Mouse (Mus musculus): Measurements from ENCODE around the gene Pmel. TPM values are rescaled to one million over a fixed set of nuclear protein-coding genes. Genes with fewer than 3 reads are reported as not detected.

Gene Pmel
- polyA plus RNA-seq, 1 experiment from 2014 or later, result 2.6 TPM

DNA sequence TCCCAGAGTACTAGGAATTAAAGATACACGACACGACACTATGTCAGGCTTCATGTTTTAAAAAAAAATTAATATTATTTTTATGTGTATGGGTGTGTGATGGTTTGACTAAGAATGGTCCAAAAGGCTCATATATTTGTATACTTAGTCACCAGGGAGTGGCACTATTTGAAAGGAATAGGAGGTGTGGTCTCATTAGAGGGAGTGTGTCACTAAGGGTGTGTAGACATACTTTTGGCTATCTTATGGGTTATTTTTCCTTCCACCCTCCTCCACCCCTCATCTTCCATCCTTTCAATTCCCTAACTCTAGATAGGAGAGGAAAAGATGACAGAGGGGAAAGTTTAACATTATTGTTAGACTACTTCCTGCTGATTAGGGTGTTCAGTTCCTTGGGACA is 38.2 kb upstream of the Pmel start:
- H3K4me2 ChIP-seq (replicated peaks; ENCODE audit: low read depth, low read length), result no peak overlapping the region
- H3K27ac ChIP-seq (ENCODE audit: low read depth, low read length), result no peak overlapping the region
- H3K36me3 ChIP-seq (ENCODE audit: control insufficient read depth, insufficient read depth, low read length), result no peaks in the 10 kb centered on the region
- no peak overlapping the region for H3K9ac ChIP-seq (ENCODE audit: low read depth, low read length)
- H3K9me3 ChIP-seq (ENCODE audit: control insufficient read depth, low read length), result no peaks in the 10 kb centered on the region
- no peaks in the 10 kb centered on the region for H3K27me3 ChIP-seq (ENCODE audit: control insufficient read depth, insufficient read depth, low read length)
- peaks cover 6% of the 10 kb centered on the region; the same call in 1 of the 2 replicates for H3K4me1 ChIP-seq (ENCODE audit: control insufficient read depth, insufficient read depth, low read length)
- no peak overlapping the region for H3K4me3 ChIP-seq (ENCODE audit: low read length)
- WGBS, result 98% methylated on average over 2 of the region's 2 CpGs
- ATAC-seq (ENCODE audit: low FRiP score, low TSS enrichment), result no peak

DNA sequence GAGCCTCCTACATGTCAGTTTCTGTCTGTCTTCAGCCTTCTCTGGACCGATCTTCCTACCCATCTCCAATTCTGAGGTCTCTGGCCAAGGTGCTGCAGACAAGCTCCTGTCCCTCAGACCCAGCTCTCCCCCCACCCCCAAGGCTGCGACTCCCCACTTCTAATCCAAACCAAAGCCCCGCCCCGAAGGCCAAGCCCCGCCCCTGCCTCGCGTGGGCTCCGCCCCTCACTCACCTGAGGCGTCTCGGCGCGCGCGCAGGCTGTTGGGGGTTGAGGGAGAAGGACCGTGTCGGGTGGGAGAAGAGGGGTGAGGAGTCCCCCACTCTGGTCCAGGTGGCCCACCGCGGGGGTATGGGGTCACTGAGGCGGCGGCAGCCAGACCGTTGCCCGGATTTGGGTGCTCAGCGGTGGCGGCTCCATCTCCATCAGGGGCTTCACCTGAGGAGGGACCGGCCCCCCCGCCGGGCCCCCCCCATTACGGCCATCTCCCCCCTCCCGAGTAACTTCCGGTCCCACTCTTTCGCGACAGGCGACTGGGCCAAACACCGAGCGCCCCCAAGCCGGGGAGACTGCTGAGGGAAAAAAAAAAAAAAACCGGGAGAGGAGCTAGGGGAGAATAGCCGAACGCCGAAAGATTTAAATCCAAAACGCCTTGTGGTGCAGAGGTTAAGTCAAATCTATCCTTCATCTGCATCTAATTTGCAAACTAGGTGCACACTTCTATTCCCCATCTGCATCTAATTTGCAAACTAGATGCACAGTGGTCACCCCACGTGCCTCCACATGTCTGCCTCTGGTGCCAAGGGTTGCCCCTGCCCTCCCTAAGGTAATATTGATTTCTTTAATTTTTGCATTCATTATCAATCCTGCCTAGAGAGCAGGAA is 35.0 kb upstream of the Pmel start:
- 0 out of 2 replicates have a peak overlapping the region, but pooled peaks have one; percentile 30 for H3K27ac ChIP-seq (ENCODE audit: low read depth, low read length)
- no peaks in the 10 kb centered on the region for H3K27me3 ChIP-seq (ENCODE audit: control insufficient read depth, insufficient read depth, low read length)
- WGBS, result under 1% methylated on average over 42 of the region's 42 CpGs

DNA sequence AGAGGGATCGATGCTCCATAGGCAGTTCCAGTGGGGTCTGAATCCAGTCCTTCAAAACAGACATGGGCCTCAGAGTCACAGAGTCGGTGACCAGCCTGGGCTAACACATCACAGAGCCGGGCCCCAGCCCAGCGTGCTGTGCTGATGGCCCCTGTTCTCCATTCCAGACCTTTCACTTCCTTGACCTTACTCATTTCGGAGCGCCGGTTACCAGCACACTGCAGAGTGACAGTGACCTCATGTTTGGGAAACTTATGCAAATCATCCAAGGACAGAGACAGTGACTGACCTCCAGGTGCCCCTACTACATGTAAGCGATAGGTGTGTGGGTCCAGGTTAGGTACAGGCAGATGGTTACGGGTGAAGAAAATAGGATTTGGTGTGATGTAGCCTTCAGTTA is 32.8 kb upstream of the Pmel start:
- Histone ChIP-seq H3K9ac (ENCODE audit: low read depth, low read length) (no peak overlapping the region), H3K36me3 (ENCODE audit: control insufficient read depth, insufficient read depth, low read length) (no peaks in the 10 kb centered on the region), H3K4me3 (ENCODE audit: low read length) (no peak overlapping the region), H3K27me3 (ENCODE audit: control insufficient read depth, insufficient read depth, low read length) (no peaks in the 10 kb centered on the region), H3K27ac (ENCODE audit: low read depth, low read length) (no peak overlapping the region), H3K4me2 (replicated peaks; ENCODE audit: low read depth, low read length) (no peak overlapping the region), H3K4me1 (ENCODE audit: control insufficient read depth, insufficient read depth, low read length) (peaks cover 8% of the 10 kb centered on the region; the same call in 1 of the 2 replicates), H3K9me3 (ENCODE audit: control insufficient read depth, low read length) (no peaks in the 10 kb centered on the region)
- no peak for ATAC-seq (ENCODE audit: low FRiP score, low TSS enrichment)
- WGBS, result 91% methylated on average over 9 of the region's 9 CpGs

More for the DNA sequence above, 35.0 kb upstream of the Pmel start:
- no peaks in the 10 kb centered on the region for H3K36me3 ChIP-seq (ENCODE audit: control insufficient read depth, insufficient read depth, low read length)
- H3K4me2 ChIP-seq (replicated peaks; ENCODE audit: low read depth, low read length), result peak overlapping the region; percentile 69
- no peaks in the 10 kb centered on the region for H3K9me3 ChIP-seq (ENCODE audit: control insufficient read depth, low read length)
- peak; percentile 76 for ATAC-seq (ENCODE audit: low FRiP score, low TSS enrichment)
- peak overlapping the region; percentile 79 for H3K4me3 ChIP-seq (ENCODE audit: low read length)
- H3K4me1 ChIP-seq (ENCODE audit: control insufficient read depth, insufficient read depth, low read length), result peaks cover 8% of the 10 kb centered on the region; the same call in 1 of the 2 replicates
- H3K9ac ChIP-seq (ENCODE audit: low read depth, low read length), result peak overlapping the region; percentile 75

DNA sequence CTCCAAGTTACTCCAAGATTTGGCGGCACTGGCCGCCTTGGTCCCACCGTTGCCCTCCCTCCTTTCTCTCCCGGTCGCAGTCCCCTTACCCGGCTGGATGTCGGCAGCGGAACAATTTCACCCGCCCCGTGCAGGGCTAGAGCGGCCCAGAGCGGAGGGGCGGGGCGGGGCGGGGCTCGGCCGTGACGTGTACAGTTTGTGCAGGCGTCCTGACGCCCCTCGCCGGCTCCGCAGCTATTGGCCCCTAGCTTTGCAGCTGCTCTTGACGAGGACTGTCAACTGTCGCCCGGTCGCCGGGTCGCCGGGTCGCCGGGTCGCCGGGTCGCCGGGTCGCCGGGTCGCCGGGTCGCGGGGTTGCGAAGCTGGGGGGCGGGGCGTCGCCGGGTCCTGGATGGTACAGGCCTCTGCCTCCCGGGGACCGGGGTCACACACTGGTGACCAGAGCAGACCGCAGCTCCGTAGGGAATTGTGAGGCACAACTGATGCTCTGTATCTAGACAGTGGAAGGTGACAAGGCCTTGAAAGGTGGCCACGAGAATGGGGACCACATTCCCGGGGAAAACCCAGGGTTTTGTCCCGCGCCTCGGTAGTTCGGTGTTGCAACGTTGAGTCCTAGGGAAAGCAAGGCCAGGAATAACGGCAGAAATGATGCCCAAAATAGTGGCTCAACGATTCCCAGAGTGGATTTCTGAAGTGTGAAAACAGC is 30.1 kb upstream of the Pmel start, which contains the start of gene Suox:
Gene Suox, minus strand, starts transcription at position 311 of the 706 bp plus-strand sequence.
- H3K36me3 ChIP-seq (ENCODE audit: control insufficient read depth, insufficient read depth, low read length), result no peaks in the 10 kb centered on the region
- peaks cover 3% of the 10 kb centered on the region; the same call in 1 of the 2 replicates for H3K4me1 ChIP-seq (ENCODE audit: control insufficient read depth, insufficient read depth, low read length)
- peak within 1 kb of the TSS; percentile 47; the same call in 1 of the 2 replicates for H3K27ac ChIP-seq (ENCODE audit: low read depth, low read length)
- peak within 1 kb of the TSS; percentile 55 for H3K9ac ChIP-seq (ENCODE audit: low read depth, low read length)
- no peaks in the 10 kb centered on the region for H3K27me3 ChIP-seq (ENCODE audit: control insufficient read depth, insufficient read depth, low read length)
- WGBS, result under 1% methylated on average over 60 of the region's 60 CpGs
- H3K4me2 ChIP-seq (replicated peaks; ENCODE audit: low read depth, low read length), result peak within 1 kb of the TSS; percentile 85
- H3K4me3 ChIP-seq (ENCODE audit: low read length), result peak within 1 kb of the TSS; percentile 67
- no peaks in the 10 kb centered on the region for H3K9me3 ChIP-seq (ENCODE audit: control insufficient read depth, low read length)
- ATAC-seq (ENCODE audit: low FRiP score, low TSS enrichment), result peak; percentile 94

DNA sequence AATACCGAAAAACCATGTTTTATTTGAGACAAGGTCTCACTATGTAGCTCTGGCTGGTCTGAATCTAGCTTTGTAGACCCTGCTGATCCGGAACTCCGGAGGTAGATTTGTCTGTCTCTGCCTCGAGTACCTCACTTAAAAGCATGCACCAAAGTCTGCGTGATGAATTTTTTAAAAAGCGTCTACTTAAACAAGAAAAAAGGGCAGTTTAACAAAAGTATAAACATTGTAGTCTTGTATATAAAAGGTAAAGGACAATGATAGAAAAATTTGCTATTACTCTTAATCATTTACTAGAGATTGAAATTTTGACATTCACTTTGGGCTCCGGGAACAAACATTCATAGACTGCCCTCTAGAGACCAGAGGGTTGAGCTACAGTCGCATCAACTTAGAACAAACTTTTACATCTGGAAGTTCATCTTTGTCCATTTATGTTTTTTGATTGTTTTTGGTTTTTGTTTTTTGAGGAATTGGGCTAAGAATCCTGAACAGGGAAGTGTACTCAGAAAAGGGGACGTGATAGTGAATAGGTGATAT is 29.5 kb upstream of the Pmel start:
- peak overlapping the region; percentile 67 for H3K4me3 ChIP-seq (ENCODE audit: low read length)
- peak overlapping the region; percentile 85 for H3K4me2 ChIP-seq (replicated peaks; ENCODE audit: low read depth, low read length)
- peaks cover 3% of the 10 kb centered on the region for H3K36me3 ChIP-seq (ENCODE audit: control insufficient read depth, insufficient read depth, low read length)
- H3K9me3 ChIP-seq (ENCODE audit: control insufficient read depth, low read length), result no peaks in the 10 kb centered on the region
- ATAC-seq (ENCODE audit: low FRiP score, low TSS enrichment), result no peak
- H3K4me1 ChIP-seq (ENCODE audit: control insufficient read depth, insufficient read depth, low read length), result peaks cover 3% of the 10 kb centered on the region; the same call in 1 of the 2 replicates
- no peaks in the 10 kb centered on the region for H3K27me3 ChIP-seq (ENCODE audit: control insufficient read depth, insufficient read depth, low read length)
- 2% methylated on average over 9 of the region's 9 CpGs for WGBS
- peak overlapping the region; percentile 55; the same call in 1 of the 2 replicates for H3K9ac ChIP-seq (ENCODE audit: low read depth, low read length)
- peak overlapping the region; percentile 47; the same call in 1 of the 2 replicates for H3K27ac ChIP-seq (ENCODE audit: low read depth, low read length)

DNA sequence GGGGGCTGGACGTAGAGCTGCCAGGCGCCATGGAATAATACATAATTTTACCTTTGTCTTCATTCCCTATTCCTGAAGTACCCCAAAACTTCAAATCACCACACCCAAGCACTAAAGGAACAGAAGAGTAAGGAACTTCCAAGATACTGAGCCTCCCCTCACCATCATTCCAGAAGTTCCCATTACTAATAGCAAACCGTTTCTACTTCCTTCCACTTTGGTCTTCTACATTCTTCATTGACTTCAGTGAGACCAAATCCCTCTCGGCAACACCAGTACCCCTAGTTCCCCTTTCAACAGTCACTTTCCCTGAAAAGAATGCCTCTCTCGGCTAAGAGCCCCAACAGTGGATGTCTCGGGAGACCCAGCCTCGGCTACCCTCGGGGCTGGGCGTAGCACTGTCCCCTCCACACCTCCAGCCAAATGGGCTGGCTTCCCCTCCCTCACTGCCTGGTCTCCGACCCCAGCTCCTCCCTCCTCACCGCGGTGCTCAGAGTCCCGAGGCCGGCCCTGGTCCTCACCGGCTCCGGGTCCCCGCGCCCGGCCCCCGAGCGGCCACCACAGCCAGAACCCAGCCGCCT is 8.5 kb upstream of the Pmel start:
- no peak for ATAC-seq (ENCODE audit: low FRiP score, low TSS enrichment)
- Histone ChIP-seq H3K9me3 (ENCODE audit: control insufficient read depth, low read length) (no peaks in the 10 kb centered on the region), H3K36me3 (ENCODE audit: control insufficient read depth, insufficient read depth, low read length) (peaks cover 27% of the 10 kb centered on the region), H3K27ac (ENCODE audit: low read depth, low read length) (peak overlapping the region; percentile 99), H3K27me3 (ENCODE audit: control insufficient read depth, insufficient read depth, low read length) (no peaks in the 10 kb centered on the region), H3K4me1 (ENCODE audit: control insufficient read depth, insufficient read depth, low read length) (0 out of 2 replicates have a peak, but pooled peaks cover 7% of the 10 kb centered on the region), H3K4me3 (ENCODE audit: low read length) (peak overlapping the region; percentile 92), H3K4me2 (replicated peaks; ENCODE audit: low read depth, low read length) (peak overlapping the region; percentile 76), H3K9ac (ENCODE audit: low read depth, low read length) (peak overlapping the region; percentile 93)
- WGBS, result under 1% methylated on average over 22 of the region's 22 CpGs

DNA sequence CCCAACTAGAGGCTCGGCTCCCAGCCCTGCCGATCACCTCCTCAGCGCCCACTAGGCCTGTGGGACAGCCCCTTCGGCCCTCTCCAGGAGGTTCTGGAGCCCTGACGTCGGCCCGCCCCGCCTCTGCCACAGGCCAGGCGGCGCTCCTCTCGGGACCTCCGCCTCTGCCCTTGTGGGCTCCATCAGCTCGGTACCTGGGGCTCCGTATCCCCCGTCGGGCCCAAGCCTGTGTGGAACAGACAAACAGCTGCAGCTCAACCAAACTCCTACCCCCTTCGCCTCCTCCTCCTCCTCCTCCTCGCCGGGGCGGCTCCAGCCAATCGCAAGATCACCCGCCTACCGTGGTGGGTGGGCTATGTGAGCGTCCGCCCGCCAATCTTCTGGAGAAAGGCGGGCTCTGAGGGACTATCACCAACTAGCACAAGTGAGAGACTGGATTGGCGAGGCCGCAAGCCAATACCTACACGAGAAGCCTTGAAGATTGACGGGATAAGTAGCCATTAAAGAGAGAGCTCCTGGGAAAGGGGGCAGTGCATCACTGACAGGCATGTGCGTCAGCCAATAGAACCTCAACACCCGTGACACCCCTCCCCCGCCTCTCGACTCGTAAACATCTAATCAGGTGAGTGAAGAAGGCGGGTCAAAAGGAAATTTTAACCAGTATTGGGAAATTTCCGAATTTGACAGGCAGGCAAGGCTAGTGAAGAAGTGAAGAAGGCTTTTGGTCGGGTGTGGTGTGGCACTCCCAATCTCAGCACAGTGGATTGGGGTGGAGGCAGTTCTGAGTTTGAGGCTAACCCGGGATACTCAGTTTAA is 7.8 kb upstream of the Pmel start, which contains the start of gene Rab5b:
Gene Rab5b, minus strand, starts transcription at position 273 of the 816 bp plus-strand sequence.
- peak within 1 kb of the TSS; percentile 76 for H3K4me2 ChIP-seq (replicated peaks; ENCODE audit: low read depth, low read length)
- H3K27ac ChIP-seq (ENCODE audit: low read depth, low read length), result peak within 1 kb of the TSS; percentile 99
- ATAC-seq (ENCODE audit: low FRiP score, low TSS enrichment), result peak; percentile 99
- no peaks in the 10 kb centered on the region for H3K9me3 ChIP-seq (ENCODE audit: control insufficient read depth, low read length)
- H3K4me1 ChIP-seq (ENCODE audit: control insufficient read depth, insufficient read depth, low read length), result 0 out of 2 replicates have a peak, but pooled peaks cover 7% of the 10 kb centered on the region
- no peaks in the 10 kb centered on the region for H3K27me3 ChIP-seq (ENCODE audit: control insufficient read depth, insufficient read depth, low read length)
- H3K4me3 ChIP-seq (ENCODE audit: low read length), result peak within 1 kb of the TSS; percentile 92
- 1% methylated on average over 39 of the region's 40 CpGs for WGBS
- peak within 1 kb of the TSS; percentile 93 for H3K9ac ChIP-seq (ENCODE audit: low read depth, low read length)
- H3K36me3 ChIP-seq (ENCODE audit: control insufficient read depth, insufficient read depth, low read length), result peaks cover 34% of the 10 kb centered on the region
